Mouse (Mus musculus): ENCODE data around the gene Epyc. TPM values are rescaled to one million over a fixed set of nuclear protein-coding genes. Genes with fewer than 3 reads are reported as not detected.

Gene Epyc
- polyA plus RNA-seq, 1 experiment from 2014 or later: 1.1 TPM

- Histone ChIP-seq H3K27ac (no peak overlapping the region), H3K9ac (no peak overlapping the region), H3K4me2 (no peak overlapping the region), H3K27me3 (no peaks in the 10 kb centered on the region), H3K4me3 (no peak overlapping the region), H3K9me3 (replicated peaks) (no peaks in the 10 kb centered on the region), H3K4me1 (replicated peaks) (no peaks in the 10 kb centered on the region), H3K36me3 (no peaks in the 10 kb centered on the region)
- no peak for ATAC-seq (replicated peaks; ENCODE audit: insufficient number of reproducible peaks, insufficient read depth, low FRiP score, low read depth)
- 80% methylated on average over 1 of the region's 1 CpGs for WGBS
Measured at GRCm38 (mm10) chr10:97659489-97659888, 15.6 kb downstream of the Epyc start.

- ATAC-seq (replicated peaks; ENCODE audit: insufficient number of reproducible peaks, insufficient read depth, low FRiP score, low read depth): no peak
Measured at GRCm38 (mm10) chr10:97668656-97669055, 24.8 kb downstream of the Epyc start.

GRCm38 (mm10) chr10:97670202-97670601 is 26.3 kb downstream of the Epyc start:
- Histone ChIP-seq H3K4me3 (no peak overlapping the region), H3K9me3 (replicated peaks) (no peaks in the 10 kb centered on the region), H3K27ac (no peak overlapping the region), H3K9ac (no peak overlapping the region), H3K4me2 (no peak overlapping the region), H3K27me3 (no peaks in the 10 kb centered on the region), H3K4me1 (replicated peaks) (no peaks in the 10 kb centered on the region), H3K36me3 (no peaks in the 10 kb centered on the region)
- ATAC-seq (replicated peaks; ENCODE audit: insufficient number of reproducible peaks, insufficient read depth, low FRiP score, low read depth): no peak
- 42% methylated on average over 4 of the region's 4 CpGs for WGBS

More at GRCm38 (mm10) chr10:97668656-97669055, 24.8 kb downstream of the Epyc start:
- Histone ChIP-seq H3K27me3 (no peaks in the 10 kb centered on the region), H3K9me3 (replicated peaks) (no peaks in the 10 kb centered on the region), H3K4me1 (replicated peaks) (no peaks in the 10 kb centered on the region), H3K27ac (peak overlapping the region; percentile 42), H3K4me3 (no peak overlapping the region), H3K36me3 (no peaks in the 10 kb centered on the region), H3K9ac (no peak overlapping the region), H3K4me2 (no peak overlapping the region)
- 50% methylated on average over 4 of the region's 4 CpGs for WGBS

- H3K9me3 ChIP-seq (replicated peaks): no peaks in the 10 kb centered on the region
- H3K4me2 ChIP-seq: no peak overlapping the region
- H3K36me3 ChIP-seq: no peaks in the 10 kb centered on the region
- no peak overlapping the region for H3K4me3 ChIP-seq
- no peak overlapping the region for H3K27ac ChIP-seq
- ATAC-seq (replicated peaks; ENCODE audit: insufficient number of reproducible peaks, insufficient read depth, low FRiP score, low read depth): no peak
- no peak overlapping the region for H3K9ac ChIP-seq
- H3K4me1 ChIP-seq (replicated peaks): no peaks in the 10 kb centered on the region
- no peaks in the 10 kb centered on the region for H3K27me3 ChIP-seq
- WGBS: 62% methylated on average over 2 of the region's 2 CpGs
Measured at GRCm38 (mm10) chr10:97673239-97673638, 29.4 kb downstream of the Epyc start.

- H3K36me3 ChIP-seq: no peaks in the 10 kb centered on the region
- no peak overlapping the region for H3K4me2 ChIP-seq
- no peaks in the 10 kb centered on the region for H3K4me1 ChIP-seq (replicated peaks)
- ATAC-seq (replicated peaks; ENCODE audit: insufficient number of reproducible peaks, insufficient read depth, low FRiP score, low read depth): no peak
- no peak overlapping the region for H3K4me3 ChIP-seq
- no peaks in the 10 kb centered on the region for H3K9me3 ChIP-seq (replicated peaks)
- H3K9ac ChIP-seq: no peak overlapping the region
- no peak overlapping the region for H3K27ac ChIP-seq
- no peaks in the 10 kb centered on the region for H3K27me3 ChIP-seq
Measured at GRCm38 (mm10) chr10:97682981-97683380, 39.1 kb downstream of the Epyc start.

- ATAC-seq (replicated peaks; ENCODE audit: insufficient number of reproducible peaks, insufficient read depth, low FRiP score, low read depth): no peak
- H3K36me3 ChIP-seq: no peaks in the 10 kb centered on the region
- H3K9ac ChIP-seq: no peak overlapping the region
- no peak overlapping the region for H3K4me3 ChIP-seq
- no peak overlapping the region for H3K27ac ChIP-seq
- H3K27me3 ChIP-seq: no peaks in the 10 kb centered on the region
- no peaks in the 10 kb centered on the region for H3K9me3 ChIP-seq (replicated peaks)
- H3K4me1 ChIP-seq (replicated peaks): no peaks in the 10 kb centered on the region
- 73% methylated on average over 1 of the region's 1 CpGs for WGBS
- no peak overlapping the region for H3K4me2 ChIP-seq
Measured at GRCm38 (mm10) chr10:97687198-97687597, 43.3 kb downstream of the Epyc start.

- Histone ChIP-seq H3K36me3 (no peaks in the 10 kb centered on the region), H3K4me2 (no peak overlapping the region), H3K4me1 (replicated peaks) (no peaks in the 10 kb centered on the region), H3K4me3 (no peak overlapping the region), H3K27ac (no peak overlapping the region), H3K9me3 (replicated peaks) (no peaks in the 10 kb centered on the region), H3K9ac (no peak overlapping the region), H3K27me3 (no peaks in the 10 kb centered on the region)
- WGBS: 67% methylated on average over 3 of the region's 3 CpGs
- ATAC-seq (replicated peaks; ENCODE audit: insufficient number of reproducible peaks, insufficient read depth, low FRiP score, low read depth): no peak
Measured at GRCm38 (mm10) chr10:97689425-97689824, 45.6 kb downstream of the Epyc start.

GRCm38 (mm10) chr10:97692913-97693312 is 49.0 kb downstream of the Epyc start, which contains the start of gene Ccer1:
Gene Ccer1 (plus strand): TSS chr10:97693059.
- Histone ChIP-seq H3K4me3 (no peak within 1 kb of the TSS), H3K27ac (no peak within 1 kb of the TSS), H3K4me2 (peak within 1 kb of the TSS; percentile 28; the same call in 1 of the 2 replicates), H3K36me3 (no peaks in the 10 kb centered on the region), H3K4me1 (replicated peaks) (no peaks in the 10 kb centered on the region), H3K9ac (no peak within 1 kb of the TSS), H3K27me3 (no peaks in the 10 kb centered on the region), H3K9me3 (replicated peaks) (no peaks in the 10 kb centered on the region)
- 55% methylated on average over 20 of the region's 20 CpGs for WGBS
- no peak for ATAC-seq (replicated peaks; ENCODE audit: insufficient number of reproducible peaks, insufficient read depth, low FRiP score, low read depth)

GRCm38 (mm10) chr10:97693398-97694135 is 49.7 kb downstream of the Epyc start:
- WGBS: 87% methylated on average over 37 of the region's 37 CpGs
- H3K4me3 ChIP-seq: no peak overlapping the region
- no peaks in the 10 kb centered on the region for H3K9me3 ChIP-seq (replicated peaks)
- H3K4me1 ChIP-seq (replicated peaks): no peaks in the 10 kb centered on the region
- no peak overlapping the region for H3K4me2 ChIP-seq
- ATAC-seq (replicated peaks; ENCODE audit: insufficient number of reproducible peaks, insufficient read depth, low FRiP score, low read depth): no peak
- no peaks in the 10 kb centered on the region for H3K27me3 ChIP-seq
- H3K36me3 ChIP-seq: no peaks in the 10 kb centered on the region
- H3K27ac ChIP-seq: no peak overlapping the region
- no peak overlapping the region for H3K9ac ChIP-seq

- ATAC-seq (replicated peaks; ENCODE audit: insufficient number of reproducible peaks, insufficient read depth, low FRiP score, low read depth): no peak
- no peak overlapping the region for H3K4me3 ChIP-seq
- no peaks in the 10 kb centered on the region for H3K4me1 ChIP-seq (replicated peaks)
- H3K27me3 ChIP-seq: no peaks in the 10 kb centered on the region
- H3K9me3 ChIP-seq (replicated peaks): no peaks in the 10 kb centered on the region
- no peaks in the 10 kb centered on the region for H3K36me3 ChIP-seq
- no peak overlapping the region for H3K27ac ChIP-seq
- no peak overlapping the region for H3K4me2 ChIP-seq
- H3K9ac ChIP-seq: no peak overlapping the region
Measured at GRCm38 (mm10) chr10:97702321-97702720, 58.5 kb downstream of the Epyc start.

GRCm38 (mm10) chr10:97704562-97704961 is 60.7 kb downstream of the Epyc start:
- Histone ChIP-seq H3K4me1 (replicated peaks) (no peaks in the 10 kb centered on the region), H3K36me3 (no peaks in the 10 kb centered on the region), H3K4me2 (no peak overlapping the region), H3K27me3 (no peaks in the 10 kb centered on the region), H3K4me3 (no peak overlapping the region), H3K9ac (no peak overlapping the region), H3K27ac (no peak overlapping the region), H3K9me3 (replicated peaks) (no peaks in the 10 kb centered on the region)
- WGBS: 44% methylated on average over 1 of the region's 1 CpGs
- no peak for ATAC-seq (replicated peaks; ENCODE audit: insufficient number of reproducible peaks, insufficient read depth, low FRiP score, low read depth)

GRCm38 (mm10) chr10:97712687-97713086 is 68.8 kb downstream of the Epyc start:
- Histone ChIP-seq H3K9ac (no peak overlapping the region), H3K4me3 (no peak overlapping the region), H3K27me3 (no peaks in the 10 kb centered on the region), H3K27ac (no peak overlapping the region), H3K4me1 (replicated peaks) (peaks cover 11% of the 10 kb centered on the region), H3K9me3 (replicated peaks) (no peaks in the 10 kb centered on the region), H3K36me3 (no peaks in the 10 kb centered on the region), H3K4me2 (no peak overlapping the region)
- WGBS: 2% methylated on average over 5 of the region's 5 CpGs
- ATAC-seq (replicated peaks; ENCODE audit: insufficient number of reproducible peaks, insufficient read depth, low FRiP score, low read depth): no peak

All from heart, embryonic 15.5 days (tissue).